Mouse (Mus musculus) adrenal gland, postnatal 14 days (tissue): ENCODE measurements at regions not wholly inside any gene's neighbourhood (a gene's known extent, or its start where the extent isn't known, plus 50 kb on each side); places are given as distances from the start of the nearest gene placed in this dataset.

Experiments
- DNase-seq: peaks from one replicate; pipeline ENCODE4 v3.0.0; 2021; ENCODE audit warnings: mixed read lengths

GRCm38 (mm10) chr14:18394071-18394745 lies 62.5 kb upstream of the Ube2e1 start:
- no peak for DNase-seq

- DNase-seq, result no peak
Measured at GRCm38 (mm10) chr14:18391824-18392486, 60.3 kb upstream of the Ube2e1 start.

- no peak for DNase-seq
Measured at GRCm38 (mm10) chr14:18389390-18389789, 57.7 kb upstream of the Ube2e1 start.

GRCm38 (mm10) chr14:18385953-18386668 lies 54.5 kb upstream of the Ube2e1 start:
- no peak for DNase-seq
